Mouse (Mus musculus) heart, embryonic 14.5 days (tissue): ENCODE measurements at regions not wholly inside any gene's neighbourhood (a gene's known extent, or its start where the extent isn't known, plus 50 kb on each side); places are given as distances from the start of the nearest gene placed in this dataset.
A peak's percentile ranks its signal among the peaks of the same experiment; 100 is the strongest.

Experiments
- ATAC-seq: fragments of 200-750 bp; cut with Nextera tagmentation; 2 replicates; pipeline ENCODE4 v1.8.0; 2017; ENCODE audit warnings: low read depth, moderate TSS enrichment; ENCODE audit not compliant: insufficient number of reproducible peaks, insufficient read depth, low FRiP score
- H3K27ac ChIP-seq, 2 experiments: fragments of 200-500 bp in 1 of 2; fragments of 300-500 bp in 1 of 2; sonication (generic) in 1 of 2; replicated peaks in 1 of 2; 2 replicates each; pipeline ENCODE4 v1.5.1; 2012 to 2014; ENCODE audit warnings: low read depth in 2 of 2, low read length in 2 of 2, control low read depth in 1 of 2, mild to moderate bottlenecking in 1 of 2, mixed read lengths in 1 of 2; ENCODE audit not compliant: control insufficient read depth in 1 of 2, insufficient read depth in 1 of 2
- H3K27me3 ChIP-seq: fragments of 300-500 bp; sonication (generic); 2 replicates; pipeline ENCODE4 v1.6.1; 2014; ENCODE audit warnings: mild to moderate bottlenecking, low read length, control low read depth; ENCODE audit not compliant: control insufficient read depth, insufficient read depth
- H3K36me3 ChIP-seq: fragments of 300-500 bp; sonication (generic); 2 replicates; pipeline ENCODE4 v1.6.1; 2014; ENCODE audit warnings: mild to moderate bottlenecking, control low read depth, low read length, mixed read lengths; ENCODE audit not compliant: control insufficient read depth, insufficient read depth
- H3K4me1 ChIP-seq, 2 experiments: fragments of 200-500 bp in 1 of 2; fragments of 300-500 bp in 1 of 2; sonication (generic) in 1 of 2; 2 replicates each; pipeline ENCODE4 v1.6.1; 2012 to 2014; ENCODE audit warnings: low read length in 2 of 2, control low read depth in 1 of 2, mixed read lengths in 1 of 2; ENCODE audit not compliant: control insufficient read depth in 2 of 2, insufficient read depth in 2 of 2
- H3K4me2 ChIP-seq: fragments of 300-500 bp; sonication (generic); 2 replicates; pipeline ENCODE4 v1.6.1; 2014; ENCODE audit warnings: mild to moderate bottlenecking, low read length
- H3K4me3 ChIP-seq, 2 experiments: fragments of 200-500 bp in 1 of 2; fragments of 300-500 bp in 1 of 2; sonication (generic) in 1 of 2; 2 replicates each; pipeline ENCODE4 v1.5.1; 2012 to 2014; ENCODE audit warnings: low read length in 2 of 2, mild to moderate bottlenecking in 2 of 2, control low read depth in 1 of 2, low read depth in 1 of 2, moderate library complexity in 1 of 2; ENCODE audit not compliant: control insufficient read depth in 1 of 2, insufficient read depth in 1 of 2
- H3K9ac ChIP-seq: fragments of 300-500 bp; sonication (generic); 2 replicates; pipeline ENCODE4 v1.6.1; 2014; ENCODE audit warnings: mild to moderate bottlenecking, low read length
- H3K9me3 ChIP-seq: fragments of 300-500 bp; sonication (generic); 2 replicates; pipeline ENCODE4 v1.6.1; 2016; ENCODE audit warnings: low read length, control low read depth; ENCODE audit not compliant: control insufficient read depth
- WGBS: fragments of 180-500 bp; shearing (Covaris S2); extraction: QIAGEN DNeasy Blood & Tissue Kit; methylation state at CpG from one replicate; pipeline ENCODE4 v1.1.7; 2014; 5-methylcytosine and 5-hydroxymethylcytosine counted together

- H3K27me3 ChIP-seq: no peaks in the 10 kb centered on the region
- no peak overlapping the region for H3K4me2 ChIP-seq
- no peak overlapping the region for H3K9ac ChIP-seq
- no peak overlapping the region for H3K4me3 ChIP-seq
- H3K9me3 ChIP-seq: no peaks in the 10 kb centered on the region
- peaks cover 0 to 5% of the 10 kb centered on the region in 2 experiments; a peak in 1 of 4 replicates for H3K4me1 ChIP-seq
- no peak for ATAC-seq
- H3K36me3 ChIP-seq: no peaks in the 10 kb centered on the region
- no peak overlapping the region for H3K27ac ChIP-seq
- 13% methylated on average over 2 of the region's 2 CpGs for WGBS
These were observed 742.4 kb downstream of the Gm826 start for GRCm38 (mm10) chr2:159591396-159592124.

- H3K9me3 ChIP-seq: no peaks in the 10 kb centered on the region
- H3K36me3 ChIP-seq: no peaks in the 10 kb centered on the region
- no peak overlapping the region for H3K4me3 ChIP-seq
- WGBS: 20% methylated on average over 5 of the region's 5 CpGs
- H3K9ac ChIP-seq: no peak overlapping the region
- H3K4me2 ChIP-seq: no peak overlapping the region
- H3K4me1 ChIP-seq: peaks cover 0 to 5% of the 10 kb centered on the region in 2 experiments; a peak in 1 of 4 replicates
- H3K27ac ChIP-seq: no peak overlapping the region
- H3K27me3 ChIP-seq: no peaks in the 10 kb centered on the region
- ATAC-seq: no peak
These were observed 741.1 kb downstream of the Gm826 start for GRCm38 (mm10) chr2:159592841-159593240.

GRCm38 (mm10) chr2:159596285-159596684 lies 737.7 kb downstream of the Gm826 start:
- peaks cover 2 to 13% of the 10 kb centered on the region in 2 experiments; a peak in 2 of 4 replicates for H3K4me1 ChIP-seq
- 82% methylated on average over 6 of the region's 6 CpGs for WGBS
- ATAC-seq: no peak
- H3K9me3 ChIP-seq: no peaks in the 10 kb centered on the region
- no peak overlapping the region for H3K9ac ChIP-seq
- no peaks in the 10 kb centered on the region for H3K27me3 ChIP-seq
- H3K27ac ChIP-seq: no peak overlapping the region
- H3K36me3 ChIP-seq: no peaks in the 10 kb centered on the region
- no peak overlapping the region for H3K4me3 ChIP-seq
- no peak overlapping the region for H3K4me2 ChIP-seq

DNA sequence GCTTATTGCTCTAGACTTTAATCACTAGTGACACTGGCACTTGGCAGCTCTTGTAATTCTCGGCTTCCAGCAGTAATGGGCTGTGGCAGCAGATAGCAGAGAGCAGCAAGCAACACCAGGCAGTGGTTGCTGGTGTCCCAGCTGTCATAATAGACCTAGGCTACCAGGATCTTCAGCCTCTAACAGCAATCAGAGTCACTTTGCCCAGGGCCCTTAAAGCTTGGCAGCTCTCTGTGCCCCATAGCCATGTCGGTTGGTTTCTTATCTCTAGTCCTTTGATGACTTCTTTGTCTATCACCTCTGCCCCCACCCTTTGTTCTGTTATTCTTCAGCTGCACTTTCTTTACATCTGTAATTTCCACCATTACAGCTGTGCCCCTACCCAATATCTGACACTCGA lies 735.9 kb downstream of the Gm826 start:
- Histone ChIP-seq H3K9me3 (no peaks in the 10 kb centered on the region), H3K4me3 (no peak overlapping the region), H3K27me3 (no peaks in the 10 kb centered on the region), H3K4me2 (peak overlapping the region; percentile 35), H3K27ac (no peak overlapping the region), H3K36me3 (no peaks in the 10 kb centered on the region), H3K4me1 (peaks cover 2 to 8% of the 10 kb centered on the region in 2 experiments; a peak in 2 of 4 replicates), H3K9ac (no peak overlapping the region)
- WGBS: 8% methylated on average over 3 of the region's 3 CpGs
- 0 out of 2 replicates have a peak, but pooled peaks have one; percentile 54 for ATAC-seq

- H3K36me3 ChIP-seq: no peaks in the 10 kb centered on the region
- no peak for ATAC-seq
- no peak overlapping the region for H3K4me2 ChIP-seq
- H3K27ac ChIP-seq: no peak overlapping the region
- no peak overlapping the region for H3K4me3 ChIP-seq
- H3K9ac ChIP-seq: no peak overlapping the region
- no peaks in the 10 kb centered on the region for H3K27me3 ChIP-seq
- no peaks in the 10 kb centered on the region for H3K9me3 ChIP-seq
- H3K4me1 ChIP-seq: no peaks in the 10 kb centered on the region
- WGBS: 68% methylated on average over 3 of the region's 3 CpGs
These were observed 726.8 kb downstream of the Gm826 start for GRCm38 (mm10) chr2:159607191-159607590.

- H3K4me3 ChIP-seq: no peak overlapping the region
- H3K4me2 ChIP-seq: no peak overlapping the region
- no peak overlapping the region for H3K27ac ChIP-seq
- H3K9ac ChIP-seq: no peak overlapping the region
- ATAC-seq: no peak
- H3K27me3 ChIP-seq: no peaks in the 10 kb centered on the region
- H3K36me3 ChIP-seq: no peaks in the 10 kb centered on the region
- H3K4me1 ChIP-seq: no peaks in the 10 kb centered on the region
- WGBS: 73% methylated on average over 4 of the region's 4 CpGs
- no peaks in the 10 kb centered on the region for H3K9me3 ChIP-seq
These were observed 723.5 kb downstream of the Gm826 start for GRCm38 (mm10) chr2:159610451-159610850.

- Histone ChIP-seq H3K9ac (no peak overlapping the region), H3K27me3 (no peaks in the 10 kb centered on the region), H3K4me3 (no peak overlapping the region), H3K27ac (no peak overlapping the region), H3K4me1 (no peaks in the 10 kb centered on the region), H3K4me2 (no peak overlapping the region), H3K9me3 (no peaks in the 10 kb centered on the region), H3K36me3 (no peaks in the 10 kb centered on the region)
- ATAC-seq: no peak
- 52% methylated on average over 4 of the region's 4 CpGs for WGBS
These were observed 717.3 kb downstream of the Gm826 start for GRCm38 (mm10) chr2:159616685-159617084.

DNA sequence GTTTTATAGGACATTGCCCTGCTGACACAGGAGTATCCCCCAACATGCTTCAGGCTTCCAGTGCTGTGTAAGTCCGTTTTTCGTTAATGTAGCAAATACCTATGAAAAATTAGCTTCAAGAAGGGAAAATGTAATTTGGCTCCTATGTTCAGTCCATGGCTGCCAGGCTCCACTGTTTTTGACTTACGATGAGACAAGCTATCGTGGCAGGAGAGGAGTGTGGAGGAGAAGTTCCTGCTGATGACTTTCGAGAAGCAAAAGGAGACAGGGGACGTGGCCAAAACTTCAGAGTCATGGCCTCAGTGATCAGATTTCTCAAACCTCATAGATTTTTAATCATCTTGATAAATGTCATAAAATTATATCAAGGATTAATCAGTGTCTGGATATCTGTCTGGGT lies 712.7 kb downstream of the Gm826 start:
- no peak for ATAC-seq
- Histone ChIP-seq H3K27me3 (no peaks in the 10 kb centered on the region), H3K9ac (no peak overlapping the region), H3K4me2 (no peak overlapping the region), H3K36me3 (no peaks in the 10 kb centered on the region), H3K9me3 (no peaks in the 10 kb centered on the region), H3K27ac (no peak overlapping the region), H3K4me3 (no peak overlapping the region), H3K4me1 (no peaks in the 10 kb centered on the region)
- WGBS: 87% methylated on average over 6 of the region's 6 CpGs
